Mouse (Mus musculus) liver, embryonic 11.5 days (tissue): ENCODE measurements at regions not wholly inside any gene's neighbourhood (a gene's known extent, or its start where the extent isn't known, plus 50 kb on each side); places are given as distances from the start of the nearest gene placed in this dataset.

Experiments used
- ATAC-seq: fragments of 200-750 bp; cut with Nextera tagmentation; replicated peaks from 2 replicates; pipeline ENCODE4 v1.8.0; 2017; ENCODE audit warnings: moderate number of reproducible peaks, mild to moderate bottlenecking, moderate TSS enrichment, moderate library complexity; ENCODE audit not compliant: low FRiP score
- DNase-seq: peaks from one replicate; pipeline ENCODE4 v3.0.0-alpha.2; 2017; ENCODE audit warnings: low spot score
- H3K27ac ChIP-seq: fragments of 300-500 bp; sonication (generic); 2 replicates; pipeline ENCODE4 v1.5.1; 2014; ENCODE audit warnings: mild to moderate bottlenecking, low read depth, low read length, control low read depth
- H3K27me3 ChIP-seq: fragments of 300-500 bp; sonication (generic); replicated peaks from 2 replicates; pipeline ENCODE4 v1.6.1; 2014; ENCODE audit warnings: low read length, mixed read lengths; ENCODE audit not compliant: control insufficient read depth, insufficient read depth
- H3K36me3 ChIP-seq: fragments of 300-500 bp; sonication (generic); 2 replicates; pipeline ENCODE4 v1.6.1; 2014; ENCODE audit warnings: mild to moderate bottlenecking, low read length, moderate library complexity, mixed read lengths; ENCODE audit not compliant: control insufficient read depth, insufficient read depth
- H3K4me1 ChIP-seq: fragments of 300-500 bp; sonication (generic); replicated peaks from 2 replicates; pipeline ENCODE4 v1.6.1; 2014; ENCODE audit warnings: low read length, mixed read lengths; ENCODE audit not compliant: control insufficient read depth, insufficient read depth
- H3K4me2 ChIP-seq: fragments of 300-500 bp; sonication (generic); 2 replicates; pipeline ENCODE4 v1.6.1; 2014; ENCODE audit warnings: mild to moderate bottlenecking, control low read depth, moderate library complexity
- H3K4me3 ChIP-seq: fragments of 300-500 bp; sonication (generic); 2 replicates; pipeline ENCODE4 v1.5.1; 2014; ENCODE audit warnings: low read depth, low read length, control low read depth
- H3K9ac ChIP-seq: fragments of 300-500 bp; sonication (generic); 2 replicates; pipeline ENCODE4 v1.6.1; 2014; ENCODE audit warnings: low read depth, low read length, control low read depth
- H3K9me3 ChIP-seq: fragments of 300-500 bp; sonication (generic); 2 replicates; pipeline ENCODE4 v1.6.1; 2016; ENCODE audit warnings: low read length, inconsistent platforms, mixed read lengths; ENCODE audit not compliant: control insufficient read depth
- WGBS: fragments of 180-500 bp; shearing (Covaris S2); extraction: QIAGEN DNeasy Blood & Tissue Kit; methylation state at CpG from one replicate; pipeline ENCODE4 v1.1.7; 2014; 5-methylcytosine and 5-hydroxymethylcytosine counted together

- WGBS, result 84% methylated on average over 8 of the region's 8 CpGs
- no peaks in the 10 kb centered on the region for H3K27me3 ChIP-seq
- H3K9me3 ChIP-seq, result no peaks in the 10 kb centered on the region
- ATAC-seq (no peak), DNase-seq (no peak)
- H3K4me1 ChIP-seq, result no peaks in the 10 kb centered on the region
- H3K9ac ChIP-seq, result no peak overlapping the region
- no peak overlapping the region for H3K4me2 ChIP-seq
- H3K36me3 ChIP-seq, result no peaks in the 10 kb centered on the region
- no peak overlapping the region for H3K27ac ChIP-seq
- no peak overlapping the region for H3K4me3 ChIP-seq
Measured at GRCm38 (mm10) chr8:44785161-44785560, 150.1 kb upstream of the Fat1 start.

GRCm38 (mm10) chr8:44786740-44787139 lies 148.5 kb upstream of the Fat1 start:
- no peak overlapping the region for H3K9ac ChIP-seq
- no peaks in the 10 kb centered on the region for H3K36me3 ChIP-seq
- H3K27ac ChIP-seq, result no peak overlapping the region
- H3K4me2 ChIP-seq, result no peak overlapping the region
- no peaks in the 10 kb centered on the region for H3K4me1 ChIP-seq
- H3K4me3 ChIP-seq, result no peak overlapping the region
- DNase-seq (no peak), ATAC-seq (no peak)
- 67% methylated on average over 5 of the region's 5 CpGs for WGBS
- no peaks in the 10 kb centered on the region for H3K27me3 ChIP-seq
- H3K9me3 ChIP-seq, result no peaks in the 10 kb centered on the region

DNA sequence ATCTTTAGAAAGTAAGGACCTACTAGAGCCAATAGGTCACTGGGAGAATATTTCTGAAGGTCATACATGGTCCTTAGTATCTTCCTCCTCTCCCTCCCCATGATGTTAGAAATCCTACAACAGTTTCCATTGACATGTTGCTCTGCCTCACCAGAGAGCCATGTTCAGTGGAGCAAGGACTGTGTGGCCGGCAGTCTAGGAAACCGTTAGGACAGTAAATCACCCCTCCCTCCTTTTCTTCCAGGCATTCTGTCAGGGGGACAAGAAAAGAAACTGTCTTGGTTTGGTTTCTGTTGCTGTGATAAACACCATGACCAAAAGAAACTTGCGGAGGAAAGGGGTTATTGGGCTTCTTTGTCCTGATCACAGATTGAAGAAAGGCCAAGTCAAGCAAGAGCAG lies 147.0 kb upstream of the Fat1 start:
- H3K9me3 ChIP-seq, result no peaks in the 10 kb centered on the region
- H3K27ac ChIP-seq, result no peak overlapping the region
- no peaks in the 10 kb centered on the region for H3K4me1 ChIP-seq
- no peaks in the 10 kb centered on the region for H3K27me3 ChIP-seq
- DNase-seq (no peak), ATAC-seq (no peak)
- no peak overlapping the region for H3K4me3 ChIP-seq
- no peaks in the 10 kb centered on the region for H3K36me3 ChIP-seq
- H3K9ac ChIP-seq, result no peak overlapping the region
- 90% methylated on average over 3 of the region's 3 CpGs for WGBS
- no peak overlapping the region for H3K4me2 ChIP-seq

- Histone ChIP-seq H3K27me3 (no peaks in the 10 kb centered on the region), H3K4me3 (no peak overlapping the region), H3K9me3 (no peaks in the 10 kb centered on the region), H3K36me3 (no peaks in the 10 kb centered on the region), H3K4me2 (no peak overlapping the region), H3K27ac (no peak overlapping the region), H3K4me1 (no peaks in the 10 kb centered on the region; the same call in 1 of the 2 replicates), H3K9ac (no peak overlapping the region)
- 57% methylated on average over 3 of the region's 3 CpGs for WGBS
- DNase-seq, result no peak
- no peak for ATAC-seq
Measured at GRCm38 (mm10) chr8:44799513-44799912, 135.7 kb upstream of the Fat1 start.

- Histone ChIP-seq H3K9me3 (no peaks in the 10 kb centered on the region), H3K27ac (no peak overlapping the region; the same call in 1 of the 2 replicates), H3K4me3 (no peak overlapping the region), H3K27me3 (no peaks in the 10 kb centered on the region), H3K36me3 (no peaks in the 10 kb centered on the region), H3K4me1 (no peaks in the 10 kb centered on the region; the same call in 1 of the 2 replicates), H3K9ac (no peak overlapping the region), H3K4me2 (no peak overlapping the region)
- WGBS, result 30% methylated on average over 6 of the region's 6 CpGs
- no peak for ATAC-seq
- no peak for DNase-seq
Measured at GRCm38 (mm10) chr8:44800827-44801273, 134.4 kb upstream of the Fat1 start.

DNA sequence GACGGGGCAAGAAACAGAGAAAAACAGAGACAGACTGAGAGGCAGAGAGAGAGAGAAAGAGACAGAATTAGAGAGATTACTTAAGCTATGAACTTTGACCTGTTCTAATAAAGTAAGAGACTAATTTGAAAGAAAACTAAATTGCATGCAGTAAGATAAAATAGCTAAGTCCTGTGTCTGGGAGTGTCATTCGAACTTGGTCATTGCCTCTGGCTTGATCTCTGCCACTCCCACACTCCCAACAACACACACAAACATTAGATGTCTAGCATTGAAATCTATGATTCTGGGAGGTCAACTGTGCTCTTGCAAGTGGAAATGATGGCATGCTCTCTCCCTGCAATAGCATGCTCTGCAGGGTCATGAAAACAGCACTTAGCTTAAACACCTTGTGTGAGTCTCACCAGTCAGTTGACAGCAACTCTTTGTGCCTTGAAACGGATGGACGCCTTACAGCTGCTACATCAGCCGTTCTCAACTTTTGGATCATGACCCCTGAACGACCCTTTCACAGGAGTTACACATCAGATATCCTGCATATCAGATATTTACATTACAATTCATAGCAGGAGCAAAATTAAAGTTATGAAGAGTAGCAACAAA lies 133.5 kb upstream of the Fat1 start:
- no peak overlapping the region for H3K4me2 ChIP-seq
- no peak overlapping the region for H3K9ac ChIP-seq
- no peaks in the 10 kb centered on the region; the same call in 1 of the 2 replicates for H3K4me1 ChIP-seq
- 69% methylated on average over 6 of the region's 6 CpGs for WGBS
- no peaks in the 10 kb centered on the region for H3K36me3 ChIP-seq
- H3K4me3 ChIP-seq, result no peak overlapping the region
- DNase-seq (no peak), ATAC-seq (no peak)
- H3K9me3 ChIP-seq, result no peaks in the 10 kb centered on the region
- no peak overlapping the region for H3K27ac ChIP-seq
- H3K27me3 ChIP-seq, result no peaks in the 10 kb centered on the region

GRCm38 (mm10) chr8:44802331-44802730 lies 132.9 kb upstream of the Fat1 start:
- H3K36me3 ChIP-seq, result no peaks in the 10 kb centered on the region
- H3K4me3 ChIP-seq, result no peak overlapping the region
- no peaks in the 10 kb centered on the region for H3K27me3 ChIP-seq
- H3K4me1 ChIP-seq, result no peaks in the 10 kb centered on the region; the same call in 1 of the 2 replicates
- DNase-seq (no peak), ATAC-seq (no peak)
- 71% methylated on average over 5 of the region's 5 CpGs for WGBS
- H3K27ac ChIP-seq, result no peak overlapping the region
- no peak overlapping the region for H3K4me2 ChIP-seq
- H3K9ac ChIP-seq, result no peak overlapping the region
- no peaks in the 10 kb centered on the region for H3K9me3 ChIP-seq

DNA sequence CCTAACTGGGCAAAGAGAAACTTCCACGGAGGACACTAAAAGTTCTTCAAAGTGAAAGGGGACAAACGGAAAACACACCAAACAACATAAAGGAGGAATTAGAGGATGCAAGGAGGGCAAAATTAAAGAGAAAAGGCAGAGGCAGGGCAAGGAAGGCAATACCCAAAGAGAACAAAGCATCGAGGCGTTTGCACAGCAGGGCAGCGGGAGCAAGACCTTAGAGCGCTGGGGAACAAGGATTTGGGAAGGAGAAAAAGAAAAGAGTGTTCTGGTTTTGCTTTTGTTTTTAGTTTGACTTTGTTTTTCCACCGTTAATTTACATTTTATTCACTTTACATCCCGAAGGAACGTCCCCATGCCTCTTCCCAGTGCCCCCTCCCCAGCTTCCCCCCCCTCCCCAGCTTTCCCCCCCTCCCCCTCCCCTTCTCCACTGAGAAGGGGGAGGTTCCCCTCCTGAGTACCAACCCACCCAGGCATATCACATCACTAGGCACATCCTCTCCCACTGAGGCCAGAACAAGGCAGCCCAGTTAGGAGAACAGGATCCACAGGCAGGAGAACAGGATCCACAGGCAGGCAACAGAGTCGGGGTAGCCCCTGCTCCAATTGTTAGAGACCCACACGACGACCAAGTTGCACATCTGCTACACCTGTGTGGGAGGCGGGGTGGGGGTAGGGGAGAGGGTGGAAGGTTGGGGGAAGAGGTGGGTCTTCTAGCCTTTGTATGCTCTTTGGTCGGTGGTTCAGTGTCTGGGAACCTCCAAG lies 130.7 kb upstream of the Fat1 start:
- H3K27ac ChIP-seq, result no peak overlapping the region
- no peak for ATAC-seq
- H3K36me3 ChIP-seq, result no peaks in the 10 kb centered on the region
- H3K27me3 ChIP-seq, result no peaks in the 10 kb centered on the region
- no peak for DNase-seq
- H3K9ac ChIP-seq, result no peak overlapping the region
- H3K4me2 ChIP-seq, result no peak overlapping the region
- WGBS, result 58% methylated on average over 14 of the region's 14 CpGs
- H3K4me3 ChIP-seq, result no peak overlapping the region
- H3K9me3 ChIP-seq, result no peaks in the 10 kb centered on the region
- H3K4me1 ChIP-seq, result no peaks in the 10 kb centered on the region; the same call in 1 of the 2 replicates
